Mouse (Mus musculus): Measurements from ENCODE around the gene Myb. TPM values are rescaled to one million over a fixed set of nuclear protein-coding genes. Genes with fewer than 3 reads are reported as not detected.

The Myb gene
- total RNA-seq, 2 experiments from 2014 or later, result 0.10 to 0.48 TPM

- DNase-seq, result no peak
Measured at GRCm38 (mm10) chr10:21128086-21128611, 32.6 kb downstream of the Myb start.

- no peak for DNase-seq
Measured at GRCm38 (mm10) chr10:21118341-21118740, 42.4 kb downstream of the Myb start.

GRCm38 (mm10) chr10:21114459-21114858 lies 46.3 kb downstream of the Myb start:
- no peak for DNase-seq

GRCm38 (mm10) chr10:21112689-21113088 lies 48.1 kb downstream of the Myb start:
- DNase-seq, result no peak

GRCm38 (mm10) chr10:21109337-21110056 lies 51.3 kb downstream of the Myb start:
- DNase-seq, result no peak

- no peak for DNase-seq
Measured at GRCm38 (mm10) chr10:21108796-21109195, 52.0 kb downstream of the Myb start.

GRCm38 (mm10) chr10:21108182-21108581 lies 52.6 kb downstream of the Myb start:
- no peak for DNase-seq

- no peak for DNase-seq
Measured at GRCm38 (mm10) chr10:21105206-21105605, 55.6 kb downstream of the Myb start.

GRCm38 (mm10) chr10:21102689-21103088 lies 58.1 kb downstream of the Myb start:
- DNase-seq, result no peak

GRCm38 (mm10) chr10:21101948-21102347 lies 58.8 kb downstream of the Myb start:
- DNase-seq, result no peak

- DNase-seq, result no peak
Measured at GRCm38 (mm10) chr10:21100646-21101249, 60.0 kb downstream of the Myb start.

GRCm38 (mm10) chr10:21099515-21099914 lies 61.3 kb downstream of the Myb start:
- no peak for DNase-seq

GRCm38 (mm10) chr10:21095541-21095940 lies 65.2 kb downstream of the Myb start:
- no peak for DNase-seq

GRCm38 (mm10) chr10:21094896-21095295 lies 65.9 kb downstream of the Myb start:
- no peak for DNase-seq

- DNase-seq, result no peak
Measured at GRCm38 (mm10) chr10:21093301-21093700, 67.5 kb downstream of the Myb start.

- peak; percentile 30 for DNase-seq
Measured at GRCm38 (mm10) chr10:21092501-21093270, 68.1 kb downstream of the Myb start.

- no peak for DNase-seq
Measured at GRCm38 (mm10) chr10:21090922-21091700, 69.7 kb downstream of the Myb start.

- DNase-seq, result no peak
Measured at GRCm38 (mm10) chr10:21089541-21089940, 71.2 kb downstream of the Myb start.

- no peak for DNase-seq
Measured at GRCm38 (mm10) chr10:21087614-21088232, 73.1 kb downstream of the Myb start.

- DNase-seq, result no peak
Measured at GRCm38 (mm10) chr10:21085044-21085443, 75.7 kb downstream of the Myb start.

- no peak for DNase-seq
Measured at GRCm38 (mm10) chr10:21083391-21083918, 77.3 kb downstream of the Myb start.

Measured in gastrocnemius, postnatal 25 days (tissue).